ENCODE assay signal across 20 mouse cellular contexts in genomic region chr3:133312850-133313249, GRCm38 (mm10). TPM values are rescaled to one million over a fixed set of nuclear protein-coding genes. Genes with fewer than 3 reads are reported as not detected.
A peak's percentile ranks its signal among the peaks of the same experiment; 100 is the strongest.
DNase-seq lines count a peak whose midpoint lies in the region; ATAC-seq and TF ChIP-seq lines count a peak whose summit lies in the region.
"Had no signal": no experiment of that assay in that cellular context is flagged by ENCODE, and none has a peak within 500 bp of the region (broad histone marks: within the 10 kb centered on the region; RNA-seq: fewer than 3 reads in every experiment).

No protein-coding gene starts in this region.

- H3K27ac ChIP-seq in hindbrain, embryonic 10.5 days: no peak overlapping the region
- no peak overlapping the region for H3K27ac ChIP-seq in hindbrain, embryonic 12.5 days
- H3K27ac ChIP-seq in CH12.LX (ENCODE audit: insufficient read depth, low read depth): no peak overlapping the region
- H3K27ac ChIP-seq in intestine, embryonic 15.5 days: no peak overlapping the region
- H3K27ac ChIP-seq in liver, embryonic 14.5 days: no peak overlapping the region
- H3K27ac ChIP-seq: embryonic facial prominence, embryonic 10.5 days; gastrocnemius, adult 2 months; hindbrain, embryonic 13.5 days; hindbrain, postnatal 0 days had no signal

- no peaks in the 10 kb centered on the region for H3K9me3 ChIP-seq in hindbrain, embryonic 10.5 days
- no peaks in the 10 kb centered on the region for H3K9me3 ChIP-seq in hindbrain, embryonic 12.5 days (replicated peaks)
- H3K9me3 ChIP-seq in CH12.LX (replicated peaks; ENCODE audit: low read length): peaks cover 3% of the 10 kb centered on the region
- H3K9me3 ChIP-seq in intestine, embryonic 15.5 days: peaks cover 5% of the 10 kb centered on the region; the same call in 1 of the 2 replicates
- no peaks in the 10 kb centered on the region for H3K9me3 ChIP-seq in liver, embryonic 14.5 days (ENCODE audit: control insufficient read depth, low read length)
- H3K9me3 ChIP-seq: G1E; hindbrain, embryonic 13.5 days had no signal

- no peak overlapping the region for H3K4me2 ChIP-seq in hindbrain, embryonic 12.5 days (replicated peaks)
- no peak overlapping the region for H3K4me2 ChIP-seq in CH12.LX (ENCODE audit: insufficient read depth, low read depth, poor library complexity, severe bottlenecking)
- H3K4me2 ChIP-seq in intestine, embryonic 15.5 days (replicated peaks): no peak overlapping the region
- H3K4me2 ChIP-seq in liver, embryonic 14.5 days (ENCODE audit: low read depth): no peak overlapping the region
- H3K4me2 ChIP-seq: heart, embryonic 12.5 days; hindbrain, embryonic 13.5 days had no signal

- dilution Hi-C loops in CH12.LX (cut with MboI; ENCODE audit: extremely low pct_ligation_motif_present, extremely low pct_unique_long_range_greater_than_20kb, low sequenced_read_pairs): no loop called here

- 0 out of 2 replicates have a peak, but pooled peaks cover 4% of the 10 kb centered on the region for H3K36me3 ChIP-seq in hindbrain, embryonic 10.5 days
- H3K36me3 ChIP-seq in hindbrain, embryonic 12.5 days: no peaks in the 10 kb centered on the region
- H3K36me3 ChIP-seq in CH12.LX (replicated peaks in 1 of 2; ENCODE audit: control insufficient read depth in 1 of 2, insufficient read depth in 1 of 2, low read length in 1 of 2): peaks cover 3 to 35% of the 10 kb centered on the region in 2 experiments
- no peaks in the 10 kb centered on the region for H3K36me3 ChIP-seq in intestine, embryonic 15.5 days
- H3K36me3 ChIP-seq in liver, embryonic 14.5 days (replicated peaks; ENCODE audit: control insufficient read depth, insufficient read depth, low read depth): no peaks in the 10 kb centered on the region
- H3K36me3 ChIP-seq: hindbrain, embryonic 13.5 days had no signal

- no peak overlapping the region for H3K9ac ChIP-seq in hindbrain, embryonic 12.5 days
- no peak overlapping the region for H3K9ac ChIP-seq in CH12.LX (ENCODE audit: insufficient read depth, low read depth)
- H3K9ac ChIP-seq in intestine, embryonic 15.5 days: no peak overlapping the region
- no peak overlapping the region for H3K9ac ChIP-seq in liver, embryonic 14.5 days (replicated peaks)
- H3K9ac ChIP-seq: heart, embryonic 12.5 days; hindbrain, embryonic 13.5 days had no signal

- in situ Hi-C loops in CH12.LX (cut with MboI; ENCODE audit: low pct_ligation_motif_present, low pct_unique_long_range_greater_than_20kb, low sequenced_read_pairs): no loop called here

- no peak for TF ChIP-seq POLR2A in CH12.LX (IDR thresholded peaks at IDR 0.05; ENCODE audit: low read depth, low read length)

- DNase-seq in hindbrain, embryonic 10.5 days (ENCODE audit: low spot score): peak; percentile 2
- DNase-seq in CH12.LX (ENCODE audit: extremely low read depth): no peak
- DNase-seq in liver, embryonic 14.5 days (ENCODE audit: low read depth in 3 of 3, low spot score in 3 of 3): peak; percentile 10 to 22 (median 19)
- DNase-seq in right cerebral cortex, adult 2 months (ENCODE audit: low spot score in 2 of 2): no peak
- no peak for DNase-seq in adrenal gland, adult (ENCODE audit: inconsistent age in 2 of 2, low spot score in 1 of 2)
- no peak for DNase-seq in heart, postnatal 14 days
- DNase-seq: adrenal gland, postnatal 25 days; cerebellum, adult 2 months; cerebellum, postnatal 10 days; gastrocnemius, adult 2 months; gastrocnemius, postnatal 25 days; heart, postnatal 36 days had no signal

- 73% methylated on average over 6 of the region's 6 CpGs for WGBS in hindbrain, embryonic 10.5 days
- WGBS in hindbrain, embryonic 12.5 days: 74% methylated on average over 6 of the region's 6 CpGs
- WGBS in intestine, embryonic 15.5 days: 69% methylated on average over 6 of the region's 6 CpGs
- WGBS in liver, embryonic 14.5 days (ENCODE audit: insufficient replicate concordance): 57% methylated on average over 6 of the region's 6 CpGs

- peaks cover 21% of the 10 kb centered on the region for H3K79me2 ChIP-seq in CH12.LX (replicated peaks; ENCODE audit: control insufficient read depth, extremely low read depth, insufficient read depth, poor library complexity, severe bottlenecking)

- no peak for TF ChIP-seq CTCF in CH12.LX (conservative IDR thresholded peaks at IDR 0.05 in 1 of 2, IDR thresholded peaks at IDR 0.05 in 1 of 2; ENCODE audit: low read depth in 2 of 2, low read length in 2 of 2)
- TF ChIP-seq CTCF in liver, embryonic 14.5 days (IDR thresholded peaks at IDR 0.05; ENCODE audit: low read depth): no peak

- intact Hi-C loops in heart, postnatal 14 days (cut with DNase I): loop anchor here (5.0 to 10.0 kb wide), 5 partner anchors 202 to 1319 kb away; partner anchors contain the start of gene Tet2

- ATAC-seq in hindbrain, embryonic 12.5 days (ENCODE audit: low FRiP score): no peak
- ATAC-seq in intestine, embryonic 15.5 days: peak; percentile 3
- ATAC-seq in liver, embryonic 14.5 days (ENCODE audit: insufficient read depth): no peak
- ATAC-seq: forebrain, embryonic 16.5 days; hindbrain, postnatal 0 days had no signal

- no peak for TF ChIP-seq EP300 in CH12.LX (IDR thresholded peaks at IDR 0.05; ENCODE audit: low read length)
- 0 out of 2 replicates have a peak, but pooled peaks have one; percentile 20 for TF ChIP-seq EP300 in liver, embryonic 14.5 days (IDR thresholded peaks at IDR 0.05; ENCODE audit: low read depth)

- H3K27me3 ChIP-seq in hindbrain, embryonic 10.5 days (ENCODE audit: insufficient read depth, poor library complexity, severe bottlenecking): no peaks in the 10 kb centered on the region
- H3K27me3 ChIP-seq in hindbrain, embryonic 12.5 days: no peaks in the 10 kb centered on the region
- H3K27me3 ChIP-seq in CH12.LX (replicated peaks): no peaks in the 10 kb centered on the region
- H3K27me3 ChIP-seq in intestine, embryonic 15.5 days (replicated peaks): no peaks in the 10 kb centered on the region
- H3K27me3 ChIP-seq in liver, embryonic 14.5 days (ENCODE audit: control insufficient read depth, insufficient read depth, low read length): no peaks in the 10 kb centered on the region
- H3K27me3 ChIP-seq: heart, embryonic 12.5 days; hindbrain, embryonic 13.5 days had no signal

- H3K4me1 ChIP-seq in hindbrain, embryonic 10.5 days (replicated peaks): peaks cover 19% of the 10 kb centered on the region
- H3K4me1 ChIP-seq in hindbrain, embryonic 12.5 days: peaks cover 4% of the 10 kb centered on the region; the same call in 1 of the 2 replicates
- H3K4me1 ChIP-seq in CH12.LX (ENCODE audit: control insufficient read depth in 1 of 2, insufficient read depth in 2 of 2): peaks cover 18 to 41% of the 10 kb centered on the region in 2 experiments
- peaks cover 14% of the 10 kb centered on the region; the same call in 1 of the 2 replicates for H3K4me1 ChIP-seq in intestine, embryonic 15.5 days (replicated peaks)
- H3K4me1 ChIP-seq in liver, embryonic 14.5 days (replicated peaks; ENCODE audit: control insufficient read depth in 2 of 2, insufficient read depth in 2 of 2, low read length in 1 of 2): peaks cover 0 to 8% of the 10 kb centered on the region in 2 experiments; a peak in 2 of 4 replicates

- TF ChIP-seq RAD21 in CH12.LX (IDR thresholded peaks at IDR 0.05; ENCODE audit: low read depth, low read length): no peak

- no peak overlapping the region for H3K4me3 ChIP-seq in hindbrain, embryonic 10.5 days
- H3K4me3 ChIP-seq in hindbrain, embryonic 12.5 days: no peak overlapping the region
- no peak overlapping the region for H3K4me3 ChIP-seq in CH12.LX (replicated peaks in 1 of 3; ENCODE audit: low read depth in 2 of 3, low read length in 2 of 3, poor library complexity in 1 of 3)
- H3K4me3 ChIP-seq in intestine, embryonic 15.5 days (replicated peaks): no peak overlapping the region
- no peak overlapping the region for H3K4me3 ChIP-seq in liver, embryonic 14.5 days (ENCODE audit: insufficient read depth in 1 of 2, low read depth in 2 of 2, low read length in 2 of 2)
- H3K4me3 ChIP-seq: embryonic facial prominence, embryonic 10.5 days; gastrocnemius, adult 2 months; heart, embryonic 12.5 days; hindbrain, embryonic 13.5 days had no signal

TF ChIP-seq in CH12.LX, 34 proteins besides CTCF, POLR2A, EP300 and RAD21:
- no peak for TF ChIP-seq TBP (conservative IDR thresholded peaks at IDR 0.05; ENCODE audit: low read depth, low read length)
- TF ChIP-seq TCF12 (IDR thresholded peaks at IDR 0.05; ENCODE audit: low read depth, low read length): 0 out of 2 replicates have a peak, but pooled peaks have one; percentile 13
TF ChIP-seq in CH12.LX: peak in this region for 1.

RNA-seq across cellular contexts. Expression of gene Ppa2, which starts 2.9 kb away (rescaled TPM):
- 79.3 and 84.1 TPM in 2 replicates for polyA plus RNA-seq in hindbrain, embryonic 10.5 days (2016; fragmentation: Nextera tagmentation; extraction: Ambion mirVana)
- polyA plus RNA-seq in hindbrain, embryonic 12.5 days (2016; fragmentation: Nextera tagmentation; extraction: Ambion mirVana): 70.3 and 71.0 TPM in 2 replicates
- total RNA-seq in CH12.LX (2012; rRNA removed) (129 and 132 TPM in 2 replicates), CH12.LX (2014; rRNA removed) (119 and 145 TPM in 2 replicates)
- polyA plus RNA-seq in CH12.LX (2012; ENCODE audit: insufficient read length, low read depth): 98.3 and 101 TPM in 2 replicates
- polyA plus RNA-seq in intestine, embryonic 15.5 days (2015; fragmentation: Nextera tagmentation; extraction: Ambion mirVana): 132 and 135 TPM in 2 replicates
- 8.6 and 18.4 TPM in 2 replicates for polyA plus RNA-seq in liver, embryonic 14.5 days (2012; rRNA removed)
- 42.1 and 47.1 TPM in 2 replicates for polyA plus RNA-seq in liver, embryonic 14.5 days (2014; fragmentation: Nextera tagmentation; extraction: Ambion mirVana)
- 100 to 1,000 TPM; 110 to 112 TPM for total RNA-seq in heart, postnatal 14 days (2021)

Comparison
In these comparisons a context has a peak if more than half of its experiments do, and no peak if none do; other contexts are left out.
1. DNase-seq: peak in hindbrain, embryonic 10.5 days (single experiment) and liver, embryonic 14.5 days (3 of 3); none in CH12.LX (single experiment), right cerebral cortex, adult 2 months (0 of 2), adrenal gland, adult (0 of 2) and heart, postnatal 14 days (0 of 2).